Mouse (Mus musculus): ENCODE measurements at regions not wholly inside any gene's neighbourhood (a gene's known extent, or its start where the extent isn't known, plus 50 kb on each side); places are given as distances from the start of the nearest gene placed in this dataset.

- ATAC-seq (replicated peaks in 1 of 2; ENCODE audit: insufficient read depth in 1 of 2, low FRiP score in 2 of 2, low TSS enrichment in 1 of 2, low read depth in 1 of 2, poor library complexity in 2 of 2, severe bottlenecking in 2 of 2) = no peak
These were observed 70.8 kb downstream of the Toporsl start for GRCm38 (mm10) chr4:52666768-52667480.

GRCm38 (mm10) chr4:52709563-52709962, 104.8 kb upstream of the Olfr275 start:
- ATAC-seq (replicated peaks in 1 of 2; ENCODE audit: insufficient read depth in 1 of 2, low FRiP score in 2 of 2, low TSS enrichment in 1 of 2, low read depth in 1 of 2, poor library complexity in 2 of 2, severe bottlenecking in 2 of 2) = no peak

- ATAC-seq (replicated peaks in 1 of 2; ENCODE audit: insufficient read depth in 1 of 2, low FRiP score in 2 of 2, low TSS enrichment in 1 of 2, low read depth in 1 of 2, poor library complexity in 2 of 2, severe bottlenecking in 2 of 2) = no peak
These were observed 88.2 kb upstream of the Olfr275 start for GRCm38 (mm10) chr4:52726203-52726602.

- peak; percentile 73 to 74 for ATAC-seq (replicated peaks in 1 of 2; ENCODE audit: insufficient read depth in 1 of 2, low FRiP score in 2 of 2, low TSS enrichment in 1 of 2, low read depth in 1 of 2, poor library complexity in 2 of 2, severe bottlenecking in 2 of 2)
These were observed 87.6 kb upstream of the Olfr275 start for GRCm38 (mm10) chr4:52726625-52727297.

- no peak for ATAC-seq (replicated peaks in 1 of 2; ENCODE audit: insufficient read depth in 1 of 2, low FRiP score in 2 of 2, low TSS enrichment in 1 of 2, low read depth in 1 of 2, poor library complexity in 2 of 2, severe bottlenecking in 2 of 2)
These were observed 81.3 kb upstream of the Olfr275 start for GRCm38 (mm10) chr4:52733141-52733540.

GRCm38 (mm10) chr4:52739543-52740474, 74.6 kb upstream of the Olfr275 start:
- no peak for ATAC-seq (replicated peaks in 1 of 2; ENCODE audit: insufficient read depth in 1 of 2, low FRiP score in 2 of 2, low TSS enrichment in 1 of 2, low read depth in 1 of 2, poor library complexity in 2 of 2, severe bottlenecking in 2 of 2)

- no peak for ATAC-seq (replicated peaks in 1 of 2; ENCODE audit: insufficient read depth in 1 of 2, low FRiP score in 2 of 2, low TSS enrichment in 1 of 2, low read depth in 1 of 2, poor library complexity in 2 of 2, severe bottlenecking in 2 of 2)
These were observed 61.4 kb upstream of the Olfr275 start for GRCm38 (mm10) chr4:52752838-52753509.
